Mouse (Mus musculus) gastrocnemius, postnatal 25 days (tissue): ENCODE data around the gene Tcf12. TPM values are rescaled to one million over a fixed set of nuclear protein-coding genes. Genes with fewer than 3 reads are reported as not detected.

Source experiments
- DNase-seq: peaks from one replicate; pipeline ENCODE4 v3.0.0; 2022
- long read RNA-seq, 2 experiments: library from polyadenylated mRNA; stranded (forward); transcript quantifications; one replicate each; pipeline ENCODE4 v2.0.0; 2021
- total RNA-seq, 2 experiments: library from RNA; stranded (reverse); gene quantifications; 1 replicate in 1 of 2; 2 replicates in 1 of 2; pipeline ENCODE4 v1.2.3; 2021

The Tcf12 gene
- 10 to 100 TPM; 25.1 to 25.9 TPM for total RNA-seq
- long read RNA-seq, experiment 1, full-length matches to known transcripts = 1 of 10 reads
- long read RNA-seq, experiment 1, partial matches to known transcripts = 2 of 10 reads
- long read RNA-seq, experiment 1, other reads (novel, unspliced or antisense) = 7 of 10 reads
- long read RNA-seq, experiment 2, full-length matches to known transcripts = 1 of 3 reads
- long read RNA-seq, experiment 2, partial matches to known transcripts = 2 of 3 reads
- long read RNA-seq, experiment 2, other reads (novel, unspliced or antisense) = 0 of 3 reads

DNA sequence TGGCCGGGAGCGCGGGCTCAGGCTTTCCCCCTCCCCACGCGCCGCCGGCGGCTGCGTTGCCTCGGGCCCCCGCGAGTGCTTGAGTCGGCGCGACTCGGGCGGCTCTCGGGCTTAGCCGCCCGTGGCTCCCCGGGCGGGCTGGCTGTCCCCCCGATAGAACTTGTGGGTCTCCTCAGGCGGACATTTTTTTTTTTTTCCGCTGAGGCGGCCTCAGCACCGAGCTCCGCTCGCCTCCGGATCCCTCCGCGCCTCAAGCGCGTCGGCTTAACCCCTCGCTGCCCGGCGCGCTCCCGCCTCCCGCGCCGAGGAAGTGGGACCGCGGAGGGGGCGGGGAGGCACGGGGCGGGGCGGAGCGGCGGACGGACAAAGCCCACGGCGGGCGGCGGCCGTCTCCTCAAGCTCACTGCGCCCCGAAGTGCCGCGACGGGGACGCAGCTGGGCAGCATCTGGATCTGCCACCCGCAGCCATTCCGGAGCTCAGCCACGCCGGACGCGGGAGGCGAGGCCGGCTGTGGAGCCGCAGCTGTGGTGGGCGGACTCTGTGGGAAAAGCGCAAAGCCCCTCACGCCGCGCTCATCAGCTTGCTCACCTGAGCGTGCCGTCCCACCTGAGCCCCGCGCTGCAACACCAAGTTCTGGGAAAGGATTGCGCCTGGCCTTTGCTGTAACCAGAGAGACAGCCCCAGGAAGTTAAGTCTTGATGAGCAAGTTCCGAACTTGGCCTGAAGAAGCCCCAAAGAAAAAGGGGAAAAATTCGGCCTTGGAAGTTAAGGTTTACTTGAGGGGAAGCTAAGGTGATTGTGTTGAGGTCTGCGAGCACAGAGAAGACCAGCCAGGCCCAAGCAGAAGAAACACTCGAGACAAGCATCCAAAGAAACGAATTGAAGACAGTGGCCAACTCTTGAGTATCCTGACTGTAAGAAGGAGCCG is at the start of gene Tcf12:
Gene Tcf12 (minus strand): TSS at position 250 of the 929 bp plus-strand sequence.
- DNase-seq = peak; percentile 88

DNA sequence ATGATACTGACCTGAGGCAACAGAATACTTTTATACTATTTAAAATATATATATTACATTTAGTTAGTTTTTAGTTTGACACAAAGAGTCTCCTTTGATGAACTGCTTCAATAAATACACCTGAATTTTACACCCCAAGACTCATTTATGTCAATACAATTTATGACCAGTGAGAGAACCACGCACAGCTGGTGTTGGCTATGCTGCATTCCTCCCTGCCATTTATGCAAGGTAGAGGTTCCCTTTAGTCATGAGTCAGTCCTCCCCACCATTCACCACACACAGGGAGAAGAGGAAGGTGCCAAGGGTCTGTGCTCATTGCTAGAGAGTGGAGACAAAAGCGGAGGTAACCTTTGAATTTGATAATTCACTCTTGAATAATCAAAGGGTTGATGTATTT is 46.7 kb upstream of the Tcf12 start:
- no peak for DNase-seq

DNA sequence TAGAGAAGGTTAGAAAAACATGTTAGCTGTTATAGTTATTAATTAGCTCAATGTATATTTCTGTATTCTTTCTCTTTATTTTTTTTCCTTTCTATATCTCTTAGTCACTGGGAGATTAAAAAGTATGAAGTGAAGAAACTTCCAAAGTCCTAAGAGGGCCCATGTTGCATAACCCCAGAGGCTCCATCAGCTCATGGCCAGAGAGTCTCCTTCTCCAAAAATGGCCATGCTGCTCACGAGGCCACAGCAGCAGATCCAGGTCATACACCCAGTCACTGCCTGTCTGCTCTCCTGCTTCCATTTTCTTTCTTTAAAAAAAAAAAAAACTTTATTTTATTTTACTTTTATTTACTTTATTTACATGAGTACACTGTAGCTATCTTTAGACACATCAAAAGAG is 45.4 kb upstream of the Tcf12 start:
- no peak for DNase-seq

GRCm38 (mm10) chr9:72155250-72156138 is 43.8 kb upstream of the Tcf12 start:
- DNase-seq = no peak

DNA sequence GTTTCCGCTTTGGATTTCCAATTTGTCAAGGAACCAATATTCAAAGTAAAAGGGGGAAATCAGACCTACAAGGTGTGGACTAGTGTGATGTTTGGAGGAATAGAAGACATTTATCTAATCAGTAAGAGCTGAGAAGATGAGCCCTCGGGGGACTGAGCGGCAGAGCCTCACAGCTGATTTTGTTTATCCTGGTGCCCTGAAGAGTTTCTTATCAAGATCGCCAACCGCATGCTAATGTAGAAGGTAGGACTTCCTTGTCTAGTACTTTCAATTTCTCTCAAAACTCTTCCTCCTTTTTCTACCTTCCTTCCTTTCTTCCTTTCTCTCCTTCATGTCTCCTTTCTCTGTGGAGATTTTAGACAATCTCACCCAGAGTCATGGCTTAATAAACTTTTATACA is 32.5 kb upstream of the Tcf12 start:
- DNase-seq = no peak

DNA sequence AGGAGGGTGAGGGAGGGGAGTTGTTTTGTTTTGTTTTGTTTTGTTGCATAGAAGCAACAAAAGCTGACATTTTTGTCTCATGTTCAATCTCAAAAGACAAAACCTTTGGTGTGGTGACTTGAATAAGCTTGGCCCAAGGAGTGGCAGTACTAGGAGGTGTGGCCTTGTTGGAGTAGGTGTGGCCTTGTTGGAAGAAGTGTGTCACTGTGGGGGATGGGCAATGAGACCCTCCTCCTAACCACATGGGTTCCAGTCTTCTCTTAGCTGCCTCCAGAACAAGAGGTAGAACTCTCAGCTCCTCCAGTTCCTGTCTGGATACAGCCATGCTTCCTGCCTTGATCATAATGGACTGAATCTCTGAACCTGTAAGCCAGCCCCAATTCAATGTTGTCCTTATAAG is 26.2 kb upstream of the Tcf12 start:
- DNase-seq = no peak

- no peak for DNase-seq
Measured at GRCm38 (mm10) chr9:72133772-72134245, 22.1 kb upstream of the Tcf12 start.

- peak; percentile 94 for DNase-seq
Measured at GRCm38 (mm10) chr9:72133089-72133771, 21.6 kb upstream of the Tcf12 start.

- no peak for DNase-seq
Measured at GRCm38 (mm10) chr9:72132728-72133088, 21.0 kb upstream of the Tcf12 start.

GRCm38 (mm10) chr9:72129884-72130283 is 18.2 kb upstream of the Tcf12 start:
- DNase-seq = no peak

- DNase-seq = no peak
Measured at GRCm38 (mm10) chr9:72125442-72125841, 13.8 kb upstream of the Tcf12 start.

- DNase-seq = no peak
Measured at GRCm38 (mm10) chr9:72118490-72118889, 6.8 kb upstream of the Tcf12 start.

- peak; percentile 57 for DNase-seq
Measured at GRCm38 (mm10) chr9:72111004-72111621, 558 bp downstream of the Tcf12 start.

DNA sequence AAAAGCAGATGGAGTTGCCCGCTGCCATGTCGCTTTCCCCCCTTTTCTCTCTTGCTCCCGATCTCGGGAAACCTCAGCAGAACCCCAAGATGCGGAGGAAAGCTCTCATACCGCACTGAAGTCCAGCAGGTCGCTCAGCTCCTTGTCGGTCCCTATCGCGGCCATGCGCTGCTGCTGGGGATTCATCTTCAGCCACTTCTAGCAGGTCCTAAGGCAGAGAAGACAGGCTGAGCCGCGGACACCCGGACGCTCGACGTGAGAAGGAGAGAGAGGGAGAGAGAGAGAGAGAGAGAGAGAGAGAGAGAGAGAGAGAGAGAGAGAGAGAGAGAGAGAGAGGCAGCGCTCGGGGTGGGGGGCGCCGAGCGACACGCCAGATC is 1.1 kb downstream of the Tcf12 start:
- DNase-seq = no peak

- DNase-seq = no peak
Measured at GRCm38 (mm10) chr9:72103471-72103870, 8.2 kb downstream of the Tcf12 start.

GRCm38 (mm10) chr9:72099945-72100685 is 11.6 kb downstream of the Tcf12 start:
- DNase-seq = no peak

- no peak for DNase-seq
Measured at GRCm38 (mm10) chr9:72098056-72098455, 13.6 kb downstream of the Tcf12 start.

DNA sequence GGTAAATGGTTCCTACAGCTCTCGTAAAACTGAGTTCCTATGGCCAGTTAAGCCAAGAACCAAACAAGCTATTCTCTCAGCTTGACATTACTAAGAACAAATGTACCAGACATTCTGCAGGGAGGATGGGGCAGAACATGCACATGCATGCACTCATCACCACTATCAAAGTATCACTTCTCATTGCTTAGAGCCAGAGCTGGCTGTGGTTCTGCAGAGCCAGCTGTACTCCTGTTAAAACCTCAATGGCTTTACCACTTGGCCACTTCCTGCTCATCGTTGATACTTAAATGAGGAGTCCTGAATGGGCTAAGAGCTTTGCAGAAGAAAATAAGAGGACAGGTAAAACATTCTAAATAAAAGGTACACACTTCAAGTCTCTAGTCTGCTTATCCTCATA is 14.6 kb downstream of the Tcf12 start:
- DNase-seq = no peak

DNA sequence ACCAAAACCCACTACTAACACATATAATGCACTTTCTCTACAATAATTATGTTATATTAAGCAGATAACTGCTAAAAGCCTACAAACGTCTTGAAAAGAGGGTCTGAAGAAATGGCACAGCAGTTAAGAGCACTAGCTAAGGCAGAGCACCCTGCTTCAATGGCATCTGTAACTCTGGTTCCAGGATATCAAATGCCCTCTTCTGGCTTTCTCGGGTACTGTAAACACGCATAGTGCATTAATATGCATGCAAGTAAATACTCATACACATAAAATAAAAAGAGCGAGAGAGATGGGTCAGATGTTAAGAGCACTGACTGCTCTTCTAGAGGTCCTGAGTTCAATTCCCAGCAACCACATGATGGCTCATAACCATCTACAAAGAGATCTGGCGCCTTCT is 17.0 kb downstream of the Tcf12 start:
- no peak for DNase-seq

GRCm38 (mm10) chr9:72092191-72092590 is 19.5 kb downstream of the Tcf12 start:
- DNase-seq = no peak
